8 mouse cellular contexts compared by ENCODE assay signal in genomic region chr1:84709810-84710785, GRCm38 (mm10). TPM values are rescaled to one million over a fixed set of nuclear protein-coding genes. Genes with fewer than 3 reads are reported as not detected.
A peak's percentile ranks its signal among the peaks of the same experiment; 100 is the strongest.
DNase-seq lines count a peak whose midpoint lies in the region; ATAC-seq and TF ChIP-seq lines count a peak whose summit lies in the region.
"Had no signal": no experiment of that assay in that cellular context is flagged by ENCODE, and none has a peak within 500 bp of the region (broad histone marks: within the 10 kb centered on the region; RNA-seq: fewer than 3 reads in every experiment).

No protein-coding gene starts in this region.

- H3K36me3 ChIP-seq in embryonic facial prominence, embryonic 10.5 days (replicated peaks): no peaks in the 10 kb centered on the region
- no peaks in the 10 kb centered on the region for H3K36me3 ChIP-seq in limb, embryonic 14.5 days (ENCODE audit: control insufficient read depth, insufficient read depth, low read length)
- H3K36me3 ChIP-seq in stomach, embryonic 15.5 days: no peaks in the 10 kb centered on the region

- peak overlapping the region; percentile 23 for H3K4me2 ChIP-seq in limb, embryonic 14.5 days (replicated peaks; ENCODE audit: low read depth, low read length, severe bottlenecking)
- H3K4me2 ChIP-seq in stomach, embryonic 15.5 days: peak overlapping the region; percentile 40

- peak; percentile 57 for DNase-seq in CD4-positive helper T cell, adult 2 months (ENCODE audit: low read depth, low spot score)
- DNase-seq in embryonic facial prominence, embryonic 10.5 days (ENCODE audit: low spot score): peak; percentile 13
- peak; percentile 44 for DNase-seq in induced T-regulatory cell, adult 2 months (ENCODE audit: low read depth)
- no peak for DNase-seq in limb, embryonic 14.5 days (ENCODE audit: low spot score)
- DNase-seq in adrenal gland, postnatal 4 days (ENCODE audit: low spot score in 2 of 2): no peak

- peaks cover 12% of the 10 kb centered on the region; the same call in 1 of the 2 replicates for H3K27me3 ChIP-seq in embryonic facial prominence, embryonic 10.5 days (replicated peaks; ENCODE audit: low read depth, poor library complexity, severe bottlenecking)
- peaks cover 5% of the 10 kb centered on the region; the same call in 1 of the 2 replicates for H3K27me3 ChIP-seq in limb, embryonic 14.5 days (ENCODE audit: control insufficient read depth, insufficient read depth, low read length)
- no peaks in the 10 kb centered on the region for H3K27me3 ChIP-seq in stomach, embryonic 15.5 days (replicated peaks)

- peaks cover 7% of the 10 kb centered on the region; the same call in 1 of the 2 replicates for H3K4me1 ChIP-seq in embryonic facial prominence, embryonic 10.5 days
- H3K4me1 ChIP-seq in limb, embryonic 14.5 days (ENCODE audit: control insufficient read depth, insufficient read depth, low read length): no peaks in the 10 kb centered on the region
- 0 out of 2 replicates have a peak, but pooled peaks cover 3% of the 10 kb centered on the region for H3K4me1 ChIP-seq in stomach, embryonic 15.5 days

- no peak overlapping the region for H3K27ac ChIP-seq in embryonic facial prominence, embryonic 10.5 days (replicated peaks)
- H3K27ac ChIP-seq in limb, embryonic 14.5 days (replicated peaks; ENCODE audit: low read depth, low read length): no peak overlapping the region
- no peak overlapping the region for H3K27ac ChIP-seq in stomach, embryonic 15.5 days

- no peak overlapping the region for H3K9ac ChIP-seq in limb, embryonic 14.5 days (ENCODE audit: low read depth, low read length, severe bottlenecking)
- no peak overlapping the region for H3K9ac ChIP-seq in stomach, embryonic 15.5 days

- ATAC-seq in CD4-positive, CD25-positive, alpha-beta regulatory T cell, adult 4 months: peak; percentile 39
- ATAC-seq in limb, embryonic 14.5 days (ENCODE audit: low FRiP score, low read depth): no peak
- no peak for ATAC-seq in stomach, embryonic 15.5 days (ENCODE audit: insufficient read depth, low FRiP score, low read depth)

- H3K4me3 ChIP-seq in embryonic facial prominence, embryonic 10.5 days: peak overlapping the region; percentile 49
- no peak overlapping the region; the same call in 1 of the 2 replicates for H3K4me3 ChIP-seq in limb, embryonic 14.5 days (replicated peaks; ENCODE audit: low read length)
- 0 out of 2 replicates have a peak overlapping the region, but pooled peaks have one; percentile 5 for H3K4me3 ChIP-seq in stomach, embryonic 15.5 days (replicated peaks)
- H3K4me3 ChIP-seq: erythroblast, embryonic 14.5 days had no signal

- H3K9me3 ChIP-seq in embryonic facial prominence, embryonic 10.5 days: no peaks in the 10 kb centered on the region
- no peaks in the 10 kb centered on the region for H3K9me3 ChIP-seq in limb, embryonic 14.5 days (ENCODE audit: control insufficient read depth, low read length)
- no peaks in the 10 kb centered on the region for H3K9me3 ChIP-seq in stomach, embryonic 15.5 days

- TF ChIP-seq POLR2A in limb, embryonic 14.5 days (IDR thresholded peaks at IDR 0.05; ENCODE audit: borderline replicate concordance, extremely low read depth, insufficient read depth, insufficient read length): no peak

- WGBS in embryonic facial prominence, embryonic 10.5 days: 23% methylated on average over 31 of the region's 31 CpGs
- 16% methylated on average over 31 of the region's 31 CpGs for WGBS in limb, embryonic 14.5 days
- 10% methylated on average over 31 of the region's 31 CpGs for WGBS in stomach, embryonic 15.5 days

RNA-seq across cellular contexts. Expression of gene Dner, which starts 14.1 kb away (rescaled TPM):
- polyA plus RNA-seq in CD4-positive, CD25-positive, alpha-beta regulatory T cell, adult 4 months (2017; shearing (Covaris generic)): not detected
- 3.4 and 3.6 TPM in 2 replicates for polyA plus RNA-seq in embryonic facial prominence, embryonic 10.5 days (2016; fragmentation: Nextera tagmentation; extraction: Ambion mirVana)
- polyA plus RNA-seq in limb, embryonic 14.5 days (2012; rRNA removed): 5.9 and 7.5 TPM in 2 replicates
- polyA plus RNA-seq in limb, embryonic 14.5 days (2014; fragmentation: Nextera tagmentation; extraction: Ambion mirVana): 5.1 and 6.4 TPM in 2 replicates
- 3.7 and 4.3 TPM in 2 replicates for polyA plus RNA-seq in stomach, embryonic 15.5 days (2015; fragmentation: Nextera tagmentation; extraction: Ambion mirVana)
- 1 to 10 TPM; 6.5 to 6.8 TPM for total RNA-seq in adrenal gland, postnatal 4 days (2021)
- polyA plus RNA-seq: erythroblast, embryonic 14.5 days had no signal

Comparison
In these comparisons a context has a peak if more than half of its experiments do, and no peak if none do; other contexts are left out.
1. DNase-seq: peak in CD4-positive helper T cell, adult 2 months (single experiment), embryonic facial prominence, embryonic 10.5 days (single experiment) and induced T-regulatory cell, adult 2 months (single experiment); none in limb, embryonic 14.5 days (single experiment) and adrenal gland, postnatal 4 days (0 of 2).